Mouse (Mus musculus) bone marrow macrophage, adult 2 months (primary cell): ENCODE measurements around the gene Polr3h.
A peak's percentile ranks its signal among the peaks of the same experiment; 100 is the strongest.

Experiments
- CTCF ChIP-seq: IDR thresholded peaks from 2 replicates; pipeline ENCODE4 v1.5.1; 2012; ENCODE audit warnings: low read depth, mild to moderate bottlenecking, low read length, moderate library complexity
- POLR2A ChIP-seq: IDR thresholded peaks from 2 replicates; pipeline ENCODE4 v1.6.1; 2012; ENCODE audit warnings: mild to moderate bottlenecking, low read depth, low read length, borderline replicate concordance

- TF ChIP-seq POLR2A: no peak
- peak; percentile 43 for TF ChIP-seq CTCF
These were observed 34.4 kb upstream of the Polr3h start, which contains the start of gene Pmm1 for GRCm38 (mm10) chr15:81960171-81961077.
